Mouse (Mus musculus) hindlimb bud, embryonic 11.5 days (tissue): Measurements from ENCODE around the gene Nsmce3.

Experiments used
- DNase-seq: peaks from one replicate; pipeline ENCODE4 v3.0.0-alpha.2; 2012; ENCODE audit warnings: low read depth, low spot score; ENCODE audit errors: extremely low spot score

Nsmce3 gene

GRCm38 (mm10) chr7:64863538-64863937 lies 9.3 kb downstream of the Nsmce3 start:
- no peak for DNase-seq

DNA sequence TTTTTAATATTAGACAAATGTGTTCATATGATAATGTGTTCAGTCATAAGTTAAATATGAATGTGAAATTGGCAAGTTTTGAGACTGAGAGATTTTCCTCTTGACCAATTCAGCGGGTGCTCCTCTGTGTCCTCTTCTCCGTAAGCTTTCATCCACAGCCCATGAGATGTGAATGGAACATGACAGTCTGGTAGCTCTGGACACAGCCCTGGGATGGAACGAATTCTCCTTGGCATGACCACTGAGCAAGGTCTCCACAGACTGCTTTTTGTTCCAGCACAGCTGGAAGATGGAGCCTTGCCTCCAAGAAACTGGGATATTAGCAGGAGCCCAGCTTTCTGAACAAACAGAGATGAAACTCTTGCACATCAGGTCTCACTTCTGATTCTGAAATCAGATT lies 9.8 kb downstream of the Nsmce3 start:
- no peak for DNase-seq

- no peak for DNase-seq
Measured at GRCm38 (mm10) chr7:64856526-64857082, 16.2 kb downstream of the Nsmce3 start.

- DNase-seq, result no peak
Measured at GRCm38 (mm10) chr7:64855976-64856375, 16.8 kb downstream of the Nsmce3 start.

DNA sequence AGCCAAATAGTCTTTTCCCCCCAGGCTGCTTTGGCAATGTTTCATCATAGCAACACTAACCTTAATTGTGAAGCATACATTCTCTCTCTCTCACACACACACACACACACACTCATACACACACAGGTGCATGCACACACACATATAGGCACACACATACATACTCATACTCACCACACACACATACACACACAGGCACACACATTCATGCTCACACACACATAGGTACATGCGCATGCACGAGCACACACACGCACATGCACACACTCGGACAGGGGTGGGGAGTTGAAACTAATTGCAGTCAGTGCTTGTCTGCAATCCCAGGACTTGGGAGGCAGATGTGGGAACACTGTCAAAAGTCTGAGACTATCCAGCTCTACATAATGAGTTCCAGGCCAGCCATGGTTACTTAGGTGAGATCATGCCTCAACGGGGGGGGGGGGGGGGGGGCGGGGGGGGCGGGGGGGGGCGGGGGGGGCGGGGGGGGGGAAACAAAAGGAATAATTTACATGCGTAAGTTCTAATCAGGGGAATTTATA lies 17.3 kb downstream of the Nsmce3 start:
- no peak for DNase-seq

- DNase-seq, result no peak
Measured at GRCm38 (mm10) chr7:64850791-64851190, 22.0 kb downstream of the Nsmce3 start.

DNA sequence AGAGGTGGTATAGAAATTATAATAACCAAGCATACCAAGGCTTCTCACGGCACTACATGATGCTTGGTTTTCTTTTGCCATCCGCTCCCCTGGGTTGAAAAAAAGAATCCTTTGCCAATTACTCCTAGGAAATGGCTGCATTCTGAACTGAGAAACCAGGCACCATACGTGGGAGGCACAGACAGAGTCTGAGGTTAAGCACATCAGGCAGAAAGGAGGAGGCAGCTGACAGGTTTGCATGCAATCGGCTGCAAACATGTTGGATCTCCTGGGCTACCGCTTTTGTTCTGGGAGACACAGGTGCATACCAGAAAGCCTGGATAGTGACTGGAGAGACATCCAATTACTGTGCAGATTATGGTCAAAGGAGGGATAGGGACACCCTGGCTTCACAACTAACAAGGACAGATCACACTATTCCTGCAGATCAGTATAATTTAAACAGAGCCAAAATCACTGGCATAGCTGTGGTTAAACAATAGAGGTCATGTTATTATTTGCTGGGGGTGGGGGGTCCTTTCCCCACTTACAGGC lies 25.4 kb downstream of the Nsmce3 start:
- DNase-seq, result no peak

- no peak for DNase-seq
Measured at GRCm38 (mm10) chr7:64846061-64846460, 26.7 kb downstream of the Nsmce3 start.

DNA sequence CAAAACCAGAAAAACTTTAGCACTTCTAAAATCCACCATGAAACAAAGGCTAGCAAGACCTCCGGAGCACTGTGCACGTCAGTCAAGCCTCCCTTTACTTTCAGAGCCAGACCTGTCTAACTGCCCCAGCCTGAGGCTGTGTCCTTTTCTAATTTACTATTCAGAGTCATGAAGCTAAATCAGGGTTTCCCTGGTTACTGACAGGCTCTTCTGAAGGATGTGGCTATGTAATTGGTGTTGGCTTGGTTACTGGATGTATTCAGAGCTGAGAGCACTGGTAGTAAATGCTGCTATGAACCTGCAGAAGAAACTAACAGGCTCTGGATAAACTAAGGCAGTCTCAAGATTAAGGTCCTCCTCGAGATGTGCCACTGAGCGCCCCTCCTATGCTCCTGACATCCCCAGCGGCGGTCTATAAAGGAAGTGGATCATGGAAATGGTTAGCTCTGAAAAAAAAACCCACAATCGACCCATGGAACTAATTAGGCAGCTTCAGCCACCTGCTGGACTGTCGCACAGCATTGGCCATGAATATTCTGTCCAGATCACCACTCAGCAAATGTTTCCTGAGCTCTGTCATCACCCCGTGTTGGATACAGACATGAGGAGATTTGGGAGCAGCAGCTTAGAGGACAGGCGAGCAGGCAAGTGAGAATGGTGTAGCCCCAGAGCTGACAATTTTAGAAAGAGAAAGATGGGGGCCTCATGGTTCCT lies 31.7 kb downstream of the Nsmce3 start:
- DNase-seq, result no peak

DNA sequence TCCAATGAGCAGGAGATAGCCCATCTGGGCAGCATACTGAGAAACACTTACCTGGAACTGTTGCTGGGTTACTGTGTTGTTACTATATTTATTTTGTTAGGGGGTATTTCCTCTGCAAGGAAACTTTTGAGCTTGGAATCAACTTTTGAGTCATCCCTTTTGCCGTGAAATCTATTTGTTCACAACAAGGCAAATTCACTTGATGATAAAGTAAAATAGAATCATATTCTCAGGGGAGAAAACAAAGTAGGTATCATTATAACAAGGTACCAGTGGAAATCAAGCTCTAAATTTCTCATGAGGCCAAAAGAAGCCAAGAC lies 32.3 kb downstream of the Nsmce3 start:
- DNase-seq, result no peak

GRCm38 (mm10) chr7:64839801-64840575 lies 32.8 kb downstream of the Nsmce3 start:
- no peak for DNase-seq

DNA sequence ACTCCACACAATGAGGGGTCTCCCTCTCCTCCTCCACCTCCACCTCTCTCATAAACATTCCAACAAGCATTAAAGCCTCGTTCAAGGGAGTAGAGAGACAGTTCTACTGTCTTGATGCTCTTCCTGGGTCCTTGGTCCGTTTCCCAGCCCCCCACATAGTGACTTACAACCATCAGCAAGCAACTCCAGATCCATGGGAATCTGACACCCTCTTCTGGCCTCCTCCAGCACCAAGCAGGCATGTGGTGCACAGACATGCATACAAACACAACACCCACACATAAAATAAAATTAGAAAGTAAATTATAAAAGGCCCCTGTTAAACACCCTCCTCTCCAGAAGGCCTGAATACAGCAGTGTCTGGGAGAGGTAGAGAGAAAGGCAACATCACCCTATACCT lies 33.5 kb downstream of the Nsmce3 start:
- no peak for DNase-seq

GRCm38 (mm10) chr7:64830214-64830995 lies 42.4 kb downstream of the Nsmce3 start:
- no peak for DNase-seq

GRCm38 (mm10) chr7:64821081-64821480 lies 51.7 kb downstream of the Nsmce3 start:
- no peak for DNase-seq

DNA sequence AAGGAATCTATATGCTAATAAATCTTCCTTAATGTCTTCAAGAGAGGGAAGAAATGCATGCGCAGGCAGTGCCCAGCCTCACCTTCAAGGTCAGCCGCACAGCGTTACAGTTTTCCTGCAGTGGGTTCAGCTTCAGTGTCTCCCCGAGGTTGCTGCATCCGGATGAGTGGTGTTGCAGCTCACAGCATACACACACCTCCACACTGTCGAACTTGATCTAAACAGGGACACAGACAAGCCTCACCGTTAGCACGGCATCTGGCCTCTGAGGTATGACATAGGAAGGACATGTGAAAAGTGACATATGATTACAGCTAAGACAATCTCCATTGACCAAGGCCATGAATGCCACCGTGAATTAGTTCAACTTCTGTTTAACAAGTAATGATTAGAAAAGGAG lies 53.1 kb downstream of the Nsmce3 start:
- DNase-seq, result no peak
